Mouse (Mus musculus): Measurements from ENCODE around the gene Gm10638.
A peak's percentile ranks its signal among the peaks of the same experiment; 100 is the strongest.

Gene Gm10638

DNA sequence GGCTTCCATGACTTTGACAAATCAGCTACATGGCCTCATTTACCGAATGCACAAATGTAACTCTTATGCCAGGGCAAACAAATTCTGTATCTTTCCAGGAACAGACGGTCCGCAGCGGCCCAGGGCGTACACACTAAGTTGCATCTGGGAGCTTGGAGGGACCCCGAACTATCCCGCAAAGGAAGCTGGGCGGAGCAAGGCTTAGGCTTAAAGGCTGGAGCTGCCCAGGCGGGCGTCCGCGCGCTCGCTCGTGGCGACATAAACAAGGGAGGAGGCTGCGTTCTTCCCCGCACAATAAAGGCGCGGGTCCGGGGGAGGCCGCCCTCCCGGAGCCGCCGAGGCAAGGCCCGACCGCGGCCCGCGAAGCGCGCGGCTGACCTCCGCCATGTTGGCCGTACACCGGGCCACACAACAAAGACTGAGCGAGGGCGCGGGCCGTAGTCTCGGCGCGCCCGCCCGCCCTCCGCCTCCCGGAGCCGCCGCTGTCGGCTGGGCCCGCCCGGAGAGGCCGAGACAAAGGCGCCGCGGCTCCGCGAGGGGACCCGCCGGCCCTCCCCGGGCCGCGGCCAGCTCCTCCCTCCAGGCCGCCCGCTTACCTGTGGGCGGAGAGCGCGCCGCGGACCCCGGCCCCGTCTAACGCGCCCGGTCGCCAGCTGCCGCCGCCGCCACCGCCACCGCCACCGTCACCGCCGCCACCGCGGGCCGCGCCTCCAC, at the start of gene Gm10638, which contains the start of gene Siah1a:
TSS of gene Gm10638 (plus strand) at position 479 of the 714 bp plus-strand sequence.
TSS of gene Siah1a (minus strand) at position 714 of the 714 bp plus-strand sequence.
- DNase-seq (ENCODE audit: low spot score): peak; percentile 54

DNA sequence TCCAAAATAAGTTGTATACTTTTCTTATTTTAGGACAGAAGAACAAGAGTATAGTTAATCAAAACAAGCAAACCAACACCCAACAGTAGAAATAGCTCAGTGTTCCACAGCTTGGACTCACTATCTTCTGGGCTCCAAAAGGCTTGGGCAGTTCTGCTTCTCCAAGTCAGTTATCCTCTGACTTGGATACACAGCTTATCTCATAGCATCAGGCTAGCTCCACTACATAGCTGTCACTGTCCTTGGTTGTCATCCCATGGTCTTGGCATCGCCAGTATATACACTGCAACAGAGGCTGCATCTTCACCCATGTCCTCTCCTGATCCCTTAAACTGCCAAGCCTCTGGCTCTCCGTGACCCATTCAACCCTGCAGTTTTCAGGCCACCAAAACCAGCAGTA, 49.8 kb upstream of the Gm10638 start:
- DNase-seq (ENCODE audit: low spot score): no peak

DNA sequence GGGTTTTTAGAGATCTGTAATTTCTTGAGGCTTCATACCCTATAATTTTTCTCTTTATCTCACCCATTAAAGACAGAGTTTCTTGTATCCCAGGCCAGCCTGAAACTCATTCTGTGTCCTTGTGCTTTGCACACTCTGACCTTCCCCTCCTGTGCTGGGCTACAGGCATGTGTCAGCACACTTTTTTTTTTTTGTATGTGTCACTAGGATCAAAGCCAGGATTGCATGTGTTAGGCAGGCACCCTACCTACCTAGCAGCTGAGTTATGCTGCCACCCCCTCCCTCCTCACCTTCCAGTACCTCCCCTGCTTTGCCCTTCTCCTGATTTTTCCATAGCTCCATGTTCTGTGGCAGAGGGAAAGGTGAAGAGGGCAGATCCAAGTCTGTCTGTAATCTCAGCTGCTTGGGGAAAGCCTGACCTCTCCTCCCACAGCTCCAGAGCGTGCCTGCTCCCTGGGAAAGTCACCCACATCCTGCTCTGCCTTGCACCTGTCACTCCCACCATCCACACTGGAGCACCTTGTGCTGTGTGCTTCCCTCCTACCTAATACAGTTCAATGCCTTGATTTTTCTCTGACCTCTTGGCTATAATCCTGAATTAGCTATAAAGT, 46.6 kb upstream of the Gm10638 start:
- DNase-seq (ENCODE audit: low spot score): no peak

DNA sequence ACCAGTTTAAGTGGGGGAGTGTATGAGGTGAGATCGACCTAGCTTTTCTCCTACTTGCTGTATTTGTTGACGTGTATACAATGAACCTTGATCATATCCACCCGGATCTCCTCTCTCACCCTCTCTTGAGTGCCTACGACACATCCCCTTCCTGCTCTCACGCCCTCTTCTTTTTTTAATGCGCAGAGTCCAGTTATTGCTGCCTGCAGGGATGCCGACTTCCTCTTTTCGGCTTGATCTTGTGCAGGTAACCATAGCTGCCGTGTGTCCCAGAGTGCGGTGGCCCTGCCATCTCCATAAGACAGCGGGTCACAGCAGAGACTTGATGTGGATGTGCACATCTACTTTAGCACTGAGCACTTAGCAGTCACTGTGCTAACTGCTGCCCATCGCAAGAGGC, 46.0 kb upstream of the Gm10638 start:
- no peak for DNase-seq (ENCODE audit: low spot score)

DNA sequence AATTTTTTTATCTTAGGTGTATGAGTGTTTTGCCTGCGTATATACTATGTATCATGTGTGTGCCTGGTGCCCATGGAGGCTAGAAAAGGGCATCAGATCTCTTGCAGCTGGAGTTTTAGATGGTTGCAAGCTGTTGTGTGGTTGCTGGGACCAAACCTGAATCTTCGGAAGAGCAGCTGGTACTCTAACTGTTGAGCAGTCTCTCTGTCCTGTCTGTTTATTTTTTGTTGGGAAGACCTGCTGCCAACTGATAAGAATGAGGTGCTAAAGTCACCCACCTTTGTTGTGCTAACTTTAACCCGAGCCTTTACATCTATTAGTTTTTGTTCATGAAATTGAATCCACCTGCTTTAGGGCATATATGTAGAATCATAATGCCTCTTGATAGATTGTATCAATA, 43.0 kb upstream of the Gm10638 start:
- DNase-seq (ENCODE audit: low spot score): no peak

DNA sequence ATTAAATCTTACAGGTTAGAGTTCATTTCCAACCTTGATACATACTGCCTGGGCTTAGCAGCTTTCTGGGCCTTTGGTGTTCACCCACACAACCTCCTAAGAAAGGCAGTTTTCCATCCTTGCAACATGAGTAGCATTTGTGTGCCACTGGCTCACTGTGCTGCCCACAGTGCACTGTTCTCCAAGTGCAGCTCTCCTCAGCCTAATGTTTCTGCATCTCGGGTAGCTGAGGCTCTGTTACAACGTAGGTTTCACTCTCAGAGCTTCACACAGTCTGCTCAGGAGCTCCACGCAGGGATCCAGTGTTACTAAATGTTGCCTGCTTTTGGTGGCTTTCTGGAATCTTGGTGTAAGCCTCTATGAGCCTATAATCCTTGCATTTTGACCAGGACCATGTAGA, 40.2 kb upstream of the Gm10638 start:
- no peak for DNase-seq (ENCODE audit: low spot score)

DNA sequence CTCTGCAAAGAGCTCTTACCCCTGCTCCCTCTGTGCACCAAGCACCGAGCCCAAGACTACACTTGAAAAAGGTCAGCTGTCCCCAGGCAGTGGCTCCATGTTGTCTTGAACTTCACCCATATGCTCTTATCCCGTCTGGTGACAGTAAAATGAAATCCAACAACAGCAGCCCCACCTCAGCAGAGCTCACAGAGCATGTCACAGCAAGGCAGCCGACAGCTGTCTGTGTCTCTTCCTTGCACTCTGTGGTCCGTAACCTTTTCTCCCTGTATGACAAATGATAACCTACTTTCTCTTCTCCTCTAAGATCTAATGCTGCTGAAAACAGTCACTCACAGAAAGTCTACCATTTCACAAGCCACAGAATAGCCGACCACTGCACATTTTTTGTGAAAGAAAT, 38.7 kb upstream of the Gm10638 start:
- no peak for DNase-seq (ENCODE audit: low spot score)

DNA sequence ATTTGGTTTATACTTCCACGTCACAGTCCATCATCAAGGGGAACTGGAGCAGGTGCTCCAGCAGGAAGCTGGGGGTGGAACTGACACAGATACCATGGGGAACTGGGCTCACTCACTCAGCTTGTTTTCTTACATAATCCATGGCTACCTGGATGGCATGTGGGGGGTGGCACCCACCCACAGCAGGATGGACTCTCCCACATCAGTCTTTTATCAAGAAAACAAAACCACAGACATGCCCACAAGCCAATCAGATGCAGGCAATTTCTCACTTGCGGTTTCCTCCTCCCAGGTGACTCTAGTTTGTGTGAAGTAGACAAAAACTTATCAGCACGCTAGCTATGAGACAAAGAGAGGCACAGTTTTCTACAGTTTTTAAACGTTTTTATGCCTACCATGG, 37.6 kb upstream of the Gm10638 start:
- peak; percentile 50 for DNase-seq (ENCODE audit: low spot score)

DNA sequence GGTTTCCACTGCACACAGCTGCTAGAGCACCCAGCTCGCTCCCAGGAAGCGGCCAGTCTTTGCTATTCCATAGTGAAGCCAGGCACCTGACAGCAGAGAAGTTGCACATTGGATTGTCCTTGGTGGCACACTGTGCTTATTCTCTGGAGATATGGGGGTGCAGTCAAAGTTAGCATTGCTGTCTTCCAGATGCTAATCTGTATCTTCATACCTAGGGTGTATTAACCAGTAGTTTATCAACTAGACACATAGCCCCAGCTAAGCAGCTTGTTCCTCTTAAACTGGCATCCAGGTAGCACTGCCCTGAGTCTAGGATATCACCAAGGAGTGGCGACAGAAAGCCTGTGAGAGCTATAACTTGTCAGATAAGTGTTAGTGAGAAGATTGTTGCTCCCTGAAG, 32.9 kb upstream of the Gm10638 start:
- no peak for DNase-seq (ENCODE audit: low spot score)

DNA sequence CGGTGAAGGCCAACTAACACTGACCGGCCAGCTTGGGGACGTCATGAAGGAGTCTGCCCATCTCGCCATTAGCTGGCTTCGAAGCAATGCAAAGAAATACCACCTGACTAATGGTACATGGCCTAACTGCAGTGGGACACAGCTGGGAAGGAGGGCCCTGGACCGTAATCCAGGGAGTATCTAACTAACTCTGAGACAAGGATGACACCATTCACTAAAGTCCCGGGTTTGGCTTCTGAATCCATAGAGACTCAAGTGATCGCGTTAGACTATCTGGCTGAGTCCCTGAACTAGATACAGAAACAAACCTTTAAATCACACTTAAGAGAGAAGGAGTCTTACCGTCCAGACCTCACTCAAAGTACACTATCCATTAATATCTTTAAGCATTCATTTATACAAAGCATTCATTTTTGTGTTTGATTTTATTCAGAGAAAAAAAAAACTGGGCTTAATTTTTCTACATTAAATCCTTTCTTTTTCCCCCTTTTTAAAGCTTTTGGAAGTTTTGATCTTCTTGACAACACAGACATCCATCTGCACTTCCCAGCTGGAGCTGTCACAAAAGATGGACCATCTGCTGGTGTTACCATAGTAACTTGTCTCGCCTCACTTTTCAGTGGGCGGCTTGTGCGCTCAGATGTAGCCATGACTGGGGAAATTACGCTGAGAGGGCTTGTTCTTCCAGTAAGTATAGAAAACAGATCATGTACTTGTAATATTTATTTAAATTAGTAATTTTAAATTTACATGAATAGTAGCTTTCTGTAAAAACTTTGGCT, 31.9 kb upstream of the Gm10638 start:
- peak; percentile 29 for DNase-seq (ENCODE audit: low spot score)

DNA sequence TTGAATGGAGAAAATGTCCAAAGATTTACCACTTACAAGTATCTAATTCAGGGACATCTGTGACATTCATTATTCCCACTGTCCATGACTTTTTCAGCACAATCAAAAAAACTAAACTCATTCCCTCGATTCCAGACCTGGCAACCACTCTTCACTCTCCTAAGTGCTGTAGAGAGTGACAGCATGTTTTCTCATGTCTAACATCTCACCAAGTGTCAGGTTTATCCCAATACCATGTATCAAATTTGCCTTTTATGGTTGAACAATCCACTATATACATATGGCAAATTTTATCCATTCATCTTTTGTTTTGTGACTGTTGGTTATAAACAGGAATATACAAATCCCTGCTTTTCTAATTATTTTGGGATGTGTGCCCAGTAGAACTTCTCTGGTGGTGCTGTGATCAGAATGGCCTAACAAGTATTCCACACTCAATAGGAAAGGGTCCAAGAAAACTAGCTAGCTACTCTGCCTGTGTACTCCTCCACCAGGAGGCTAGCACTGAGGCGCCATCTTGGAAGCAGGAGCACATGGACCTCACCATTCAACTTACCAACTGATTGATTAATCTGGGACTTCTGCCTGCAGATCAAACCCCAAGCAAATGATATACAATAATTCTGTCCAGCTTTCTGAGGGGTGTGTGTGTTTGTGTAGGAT, 27.0 kb upstream of the Gm10638 start:
- DNase-seq (ENCODE audit: low spot score): no peak

DNA sequence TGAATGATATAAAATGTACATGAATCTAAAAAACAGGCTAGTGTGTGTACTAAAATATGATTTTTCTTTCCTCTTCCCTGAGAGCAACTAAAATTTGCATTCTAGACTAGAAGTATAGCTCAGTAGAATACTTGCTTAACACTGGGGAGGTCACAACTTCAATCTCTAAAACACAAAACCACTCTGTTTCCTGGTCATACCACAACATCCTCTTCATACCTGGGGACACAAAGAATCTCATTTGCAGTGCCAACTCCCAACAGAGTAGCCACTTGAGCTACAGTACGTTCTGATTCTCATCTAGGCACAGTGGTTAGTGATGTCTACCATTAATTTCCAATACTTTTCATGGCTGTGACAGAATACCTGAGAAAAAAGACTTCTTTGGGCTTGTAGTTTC, 26.1 kb upstream of the Gm10638 start:
- DNase-seq (ENCODE audit: low spot score): no peak

DNA sequence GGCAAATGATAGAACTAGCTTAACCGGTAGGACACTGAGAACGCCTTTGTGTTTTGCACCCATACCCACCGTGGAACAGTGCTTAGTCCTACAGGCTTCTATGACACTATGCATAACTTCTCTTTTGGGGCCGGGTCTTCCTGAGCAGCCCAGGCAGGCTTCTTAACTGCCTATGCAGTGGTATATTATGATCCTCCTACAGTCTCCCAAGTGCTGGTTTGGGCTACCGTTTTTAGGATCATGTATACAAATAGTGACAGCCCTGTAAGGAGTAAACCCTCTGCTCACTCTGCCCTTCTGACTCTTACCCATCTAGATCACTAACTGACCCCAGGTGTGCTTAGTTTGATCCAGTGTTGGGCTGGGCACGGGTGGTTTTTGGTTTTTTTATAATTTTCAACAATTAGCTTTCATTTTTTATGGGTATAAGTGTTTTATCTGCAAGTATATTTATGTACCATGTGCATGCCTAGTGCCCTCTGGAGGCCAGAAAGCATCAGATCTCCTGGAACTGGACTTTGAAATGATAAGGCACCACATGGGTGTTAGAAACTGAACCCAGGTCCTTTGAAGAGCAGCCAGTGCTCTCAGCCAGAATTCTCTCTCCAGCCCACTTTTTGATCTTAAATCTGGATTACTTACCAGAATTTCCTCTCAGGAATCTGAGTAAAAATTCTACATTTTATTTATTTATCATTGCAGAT, 24.6 kb upstream of the Gm10638 start:
- DNase-seq (ENCODE audit: low spot score): no peak

DNA sequence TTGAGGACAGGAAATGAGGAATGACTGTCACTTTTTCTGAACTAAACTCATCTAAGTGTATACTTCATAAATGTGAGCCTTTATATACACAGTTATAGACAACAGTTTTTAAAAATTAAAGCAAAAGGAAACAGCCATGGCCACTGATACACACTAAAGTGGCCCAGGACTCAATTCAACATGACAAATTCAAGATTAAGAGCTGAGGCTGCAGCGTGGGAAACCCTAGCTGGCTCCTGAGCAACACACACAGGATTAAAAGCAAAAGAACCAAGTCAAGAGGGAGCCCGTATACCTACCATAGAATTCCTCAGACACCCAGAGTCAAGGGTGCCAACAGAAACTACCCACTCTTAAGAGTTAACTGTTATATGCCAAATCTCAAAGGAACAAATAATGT, 24.0 kb upstream of the Gm10638 start:
- no peak for DNase-seq (ENCODE audit: low spot score)

DNA sequence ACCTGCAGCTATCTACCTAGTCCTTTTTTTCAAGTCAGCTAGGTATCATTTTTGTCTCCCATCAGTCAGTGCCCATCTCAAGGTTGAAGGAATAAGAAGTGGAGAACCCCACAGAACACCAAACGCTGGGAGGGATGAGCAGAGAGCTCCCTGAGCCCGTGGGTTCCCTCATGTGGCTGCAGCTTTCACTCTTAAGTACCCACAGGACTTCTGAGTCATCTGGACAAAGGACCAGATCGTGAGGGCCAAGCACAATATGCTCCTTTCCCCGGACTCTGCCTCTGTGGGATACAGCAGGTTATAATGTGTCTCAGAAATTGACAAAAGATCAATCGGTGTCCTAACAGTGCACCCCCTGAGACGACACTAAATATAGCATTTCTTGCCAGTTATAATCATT, 18.5 kb upstream of the Gm10638 start:
- no peak for DNase-seq (ENCODE audit: low spot score)

DNA sequence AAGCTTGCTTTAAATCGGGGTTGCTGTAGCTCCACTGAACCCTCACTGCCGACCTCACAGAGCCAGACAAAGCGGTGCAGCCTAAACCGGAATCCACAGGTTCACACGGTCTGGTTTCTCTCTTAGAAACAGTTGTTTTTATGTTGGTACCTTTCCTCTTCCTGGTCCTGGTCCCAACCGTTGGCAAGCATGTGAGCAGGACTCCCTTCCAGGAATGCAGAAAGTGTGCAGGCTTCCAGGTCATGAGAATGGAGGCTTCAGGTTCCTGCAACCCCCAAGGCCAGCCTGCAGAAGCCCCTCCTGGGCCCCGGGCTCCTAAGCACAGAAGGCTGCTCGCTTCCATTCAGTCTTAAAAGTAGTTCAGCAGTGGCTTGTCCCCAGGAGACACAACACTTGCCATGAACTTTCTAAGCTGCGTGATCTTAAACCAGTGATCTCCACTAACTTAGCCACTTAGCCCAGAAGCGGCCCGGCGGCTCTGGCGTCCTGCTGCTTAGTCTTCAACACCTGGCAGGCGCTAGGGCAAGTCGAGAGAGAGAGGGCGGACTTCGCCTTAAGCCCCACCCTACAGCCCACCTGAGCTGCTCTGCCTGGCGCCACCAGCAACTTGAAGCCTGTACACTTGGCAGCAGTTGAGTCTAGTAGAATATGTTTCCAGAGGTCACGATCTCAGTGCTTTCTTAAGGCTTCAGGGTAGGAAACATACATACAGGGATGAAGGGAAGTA, 17.1 kb upstream of the Gm10638 start:
- DNase-seq (ENCODE audit: low spot score): no peak

DNA sequence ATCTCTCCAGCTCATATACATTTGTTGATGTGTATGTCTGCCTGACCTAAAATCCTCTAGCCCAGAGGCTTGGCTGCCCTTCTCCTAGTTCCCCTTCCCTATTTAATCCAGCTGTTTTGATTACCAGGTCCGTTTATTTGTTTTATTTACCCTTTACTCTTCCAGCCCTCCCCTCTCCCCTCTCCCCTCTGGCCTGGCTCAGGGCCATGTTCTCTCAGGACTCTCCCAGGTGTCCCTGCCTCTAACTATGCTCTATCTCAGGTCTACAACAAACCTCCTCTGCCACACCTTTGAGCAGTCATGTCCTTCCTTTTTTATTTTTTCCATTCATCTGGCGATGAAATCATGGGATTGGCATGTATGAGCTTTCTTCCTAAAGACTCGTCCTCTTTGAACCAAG, 15.2 kb upstream of the Gm10638 start:
- DNase-seq (ENCODE audit: low spot score): no peak

DNA sequence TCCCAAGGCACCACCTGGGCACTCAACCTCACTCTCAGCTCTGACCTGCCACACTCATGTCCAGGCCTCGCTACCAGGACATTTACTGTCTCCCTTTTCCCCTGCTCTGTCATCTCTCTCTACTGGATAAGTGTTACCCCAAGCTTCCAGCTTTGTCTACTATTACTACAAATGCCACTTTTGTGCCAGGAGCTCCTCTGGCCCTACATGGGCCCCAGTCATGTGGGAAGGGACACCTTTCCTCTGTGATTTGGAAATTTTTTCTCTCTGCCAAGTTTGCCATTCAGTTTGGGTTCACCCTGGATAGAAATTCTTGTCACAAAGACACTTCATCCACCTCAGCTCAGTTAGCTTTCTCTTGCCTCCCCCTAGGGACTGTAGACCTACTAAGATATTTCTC, 14.6 kb upstream of the Gm10638 start:
- DNase-seq (ENCODE audit: low spot score): no peak

DNA sequence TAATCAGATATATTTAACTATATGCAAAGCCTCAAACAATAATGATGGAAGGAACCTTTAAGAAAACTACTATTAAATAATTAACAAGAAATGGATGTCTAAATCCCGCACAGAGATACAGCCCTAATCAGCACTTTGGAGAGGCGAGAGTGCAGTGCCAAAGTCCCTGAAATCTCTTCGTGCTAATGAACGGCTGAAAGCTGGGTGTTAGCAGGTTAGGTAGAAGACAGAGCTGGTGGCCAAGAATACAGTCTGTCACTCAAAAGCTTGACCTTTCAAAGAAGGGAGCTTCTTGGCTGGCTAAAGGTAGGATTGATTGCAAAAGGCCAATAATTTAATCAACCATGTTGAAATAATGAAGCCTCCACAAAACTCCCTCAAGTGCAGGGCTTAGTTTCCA, 11.3 kb upstream of the Gm10638 start:
- no peak for DNase-seq (ENCODE audit: low spot score)

DNA sequence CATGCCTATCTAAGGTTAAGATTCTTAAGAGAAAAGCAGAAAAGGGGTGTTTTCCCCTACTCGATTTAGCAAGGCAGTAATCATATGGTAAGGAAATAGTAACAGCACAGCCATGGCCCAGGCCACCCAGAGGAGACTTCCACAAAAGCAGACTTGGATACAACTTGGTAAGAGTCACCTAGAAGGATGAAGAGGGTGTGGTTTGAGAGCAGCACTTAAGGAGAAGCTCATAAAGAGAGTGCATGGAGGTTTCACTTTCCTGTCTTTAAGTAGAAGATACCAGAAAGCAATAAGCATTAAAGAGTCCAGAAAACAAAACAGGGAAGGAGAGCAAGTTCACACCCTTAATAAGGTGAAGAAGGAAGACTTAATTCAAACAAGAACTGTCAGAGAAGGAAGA, 10.5 kb upstream of the Gm10638 start:
- no peak for DNase-seq (ENCODE audit: low spot score)

DNA sequence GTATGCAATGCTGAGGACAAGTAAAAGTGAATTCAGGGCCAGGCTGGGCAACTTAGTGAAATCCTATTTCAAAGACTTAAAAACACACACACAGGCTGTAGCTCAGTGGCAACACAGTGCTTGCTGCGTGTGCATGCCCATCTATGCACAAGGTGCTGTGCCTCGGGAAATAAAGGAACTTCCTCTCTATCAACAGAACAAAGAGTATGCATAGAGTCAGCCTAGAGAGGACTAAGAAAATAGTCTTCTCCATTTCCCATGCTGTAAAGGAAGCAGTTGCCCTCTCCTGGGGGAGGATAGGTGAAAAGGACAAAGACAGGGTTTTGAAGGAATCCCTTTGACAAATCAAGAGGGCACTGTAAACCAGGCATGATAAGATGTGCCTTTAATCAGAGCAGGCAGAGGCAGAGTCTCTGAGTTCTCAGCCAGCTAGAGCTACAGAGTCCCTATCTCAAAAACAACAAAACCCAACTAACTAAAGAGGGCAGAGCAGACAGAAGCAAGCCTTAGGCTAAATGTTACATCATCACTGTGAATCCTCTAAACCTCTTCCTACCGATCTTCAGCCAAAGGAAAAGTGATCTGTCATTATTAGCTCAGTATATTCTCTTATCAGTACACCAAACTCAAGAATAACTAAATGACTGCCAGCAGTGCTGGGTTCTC, 9.9 kb upstream of the Gm10638 start:
- DNase-seq (ENCODE audit: low spot score): no peak

Measured in lung, postnatal 25 days (tissue).